Mouse (Mus musculus) ES-E14 (cell line): ENCODE measurements around the gene Olfr9.

Experiments used
- CHD2 ChIP-seq: IDR thresholded peaks from 2 replicates; pipeline ENCODE4 v1.6.1; 2014; ENCODE audit warnings: mild to moderate bottlenecking, low read depth, low read length, inconsistent platforms
- HCFC1 ChIP-seq: IDR thresholded peaks from 2 replicates; pipeline ENCODE4 v1.6.1; 2012; ENCODE audit warnings: low read length, inconsistent platforms, borderline replicate concordance; ENCODE audit not compliant: insufficient read depth
- MAFK ChIP-seq: IDR thresholded peaks from 2 replicates; pipeline ENCODE4 v1.6.1; 2014; ENCODE audit warnings: mild to moderate bottlenecking, low read depth, low read length, inconsistent platforms; ENCODE audit not compliant: insufficient read depth
- ZC3H11A ChIP-seq: IDR thresholded peaks from 2 replicates; pipeline ENCODE4 v1.6.1; 2012; ENCODE audit warnings: low read depth, mild to moderate bottlenecking, inconsistent platforms, low read length, borderline replicate concordance
- ZNF384 ChIP-seq: IDR thresholded peaks from 2 replicates; pipeline ENCODE4 v1.6.1; 2012; ENCODE audit warnings: low read depth, low read length, inconsistent platforms

GRCm38 (mm10) chr10:129023319-129023718, 34.1 kb downstream of the Olfr9 start:
- TF ChIP-seq ZC3H11A: no peak
- TF ChIP-seq CHD2: no peak
- no peak for TF ChIP-seq HCFC1
- no peak for TF ChIP-seq ZNF384
- TF ChIP-seq MAFK: no peak
